Mouse (Mus musculus): ENCODE measurements around the gene Ftl1. TPM values are rescaled to one million over a fixed set of nuclear protein-coding genes. Genes with fewer than 3 reads are reported as not detected.
A peak's percentile ranks its signal among the peaks of the same experiment; 100 is the strongest.
"Not testable (repeated sequence)": the region's sequence is repeated elsewhere in the genome, so short reads cannot be mapped to it uniquely, and the experiment has no call there.

The Ftl1 gene
- polyA plus RNA-seq, 1 experiment from 2014 or later = 4,462 TPM

DNA sequence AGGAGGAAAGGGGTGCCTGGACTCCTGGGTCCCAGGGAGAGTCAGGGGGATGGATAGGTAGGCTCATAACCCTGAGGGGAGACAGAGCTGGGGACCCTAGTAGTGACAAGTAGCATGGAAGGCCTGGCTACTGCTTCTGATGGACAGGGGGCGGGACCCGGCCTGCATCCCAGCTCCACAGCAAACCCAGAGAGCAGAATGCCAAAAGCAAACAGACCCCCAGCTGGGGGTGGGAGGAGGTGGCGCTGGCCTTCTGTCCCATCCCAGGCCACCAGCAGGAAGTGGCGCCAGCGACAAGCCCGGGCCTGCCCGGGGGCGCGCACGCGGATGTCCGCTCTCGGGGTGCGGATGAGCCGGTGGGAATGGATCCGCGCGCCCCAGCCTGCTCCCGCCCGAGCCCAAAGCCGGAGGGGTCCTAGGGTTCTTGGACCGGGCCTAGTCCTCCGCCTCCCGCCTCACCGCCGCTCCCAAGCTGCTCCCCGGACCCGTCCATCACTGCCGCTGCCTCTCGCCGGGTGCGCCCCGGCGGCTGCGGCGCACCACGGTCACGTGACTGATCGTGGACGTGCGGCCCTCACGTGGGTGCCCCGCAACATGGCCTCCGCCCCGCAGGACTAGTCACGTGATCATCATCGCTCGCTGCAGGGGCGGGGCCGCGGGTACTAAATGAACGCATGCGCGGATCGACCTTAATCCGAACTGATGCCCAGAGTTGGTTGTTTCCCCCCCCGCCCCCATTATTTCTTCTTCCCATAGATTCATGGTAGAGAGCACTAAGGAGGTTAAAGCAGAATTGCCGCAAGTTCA is 6.8 kb upstream of the Ftl1 start, which contains the start of gene Bax:
Gene Bax, minus strand, starts transcription at position 616 of the 807 bp plus-strand sequence.
- WGBS = under 1% methylated on average over 57 of the region's 58 CpGs
- Histone ChIP-seq H3K9me3 (replicated peaks; ENCODE audit: control insufficient read depth, low read length) (no peaks in the 10 kb centered on the region), H3K4me3 (replicated peaks; ENCODE audit: low read length) (peak within 1 kb of the TSS; percentile 82), H3K4me1 (ENCODE audit: control insufficient read depth, insufficient read depth, low read length) (peaks cover 14% of the 10 kb centered on the region), H3K27me3 (ENCODE audit: control insufficient read depth, insufficient read depth, low read length) (no peaks in the 10 kb centered on the region), H3K9ac (ENCODE audit: low read length) (peak within 1 kb of the TSS; percentile 88), H3K36me3 (ENCODE audit: control insufficient read depth, insufficient read depth, low read length) (peaks cover 5% of the 10 kb centered on the region; the same call in 1 of the 2 replicates), H3K4me2 (ENCODE audit: low read depth, low read length) (peak within 1 kb of the TSS; percentile 86), H3K27ac (ENCODE audit: low read length) (peak within 1 kb of the TSS; percentile 4)
- peak; percentile 82 for ATAC-seq (ENCODE audit: insufficient read depth, low FRiP score)

DNA sequence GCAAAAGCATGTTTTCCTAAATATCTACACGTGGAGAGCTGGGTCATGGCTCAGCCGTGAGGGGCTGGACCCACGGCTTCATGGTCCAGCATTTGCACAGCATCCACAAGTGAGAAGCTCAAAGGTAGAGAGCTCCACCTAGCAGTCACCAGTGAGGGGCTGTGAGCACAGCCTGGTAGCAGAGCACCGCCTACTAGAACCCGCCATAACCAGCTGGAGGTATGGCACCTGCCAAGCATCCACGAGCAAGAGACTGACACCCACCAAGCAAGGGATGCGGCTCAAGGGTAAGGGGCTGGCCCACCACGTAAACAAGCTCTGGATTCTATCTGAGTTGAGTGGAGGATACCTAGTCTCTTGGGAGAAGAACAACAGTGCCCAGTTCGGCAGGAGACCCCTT is 5.9 kb upstream of the Ftl1 start:
- Histone ChIP-seq H3K36me3 (ENCODE audit: control insufficient read depth, insufficient read depth, low read length) (peaks cover 5% of the 10 kb centered on the region; the same call in 1 of the 2 replicates), H3K9me3 (replicated peaks; ENCODE audit: control insufficient read depth, low read length) (no peaks in the 10 kb centered on the region), H3K27ac (ENCODE audit: low read length) (no peak overlapping the region), H3K4me2 (ENCODE audit: low read depth, low read length) (peak overlapping the region; percentile 86), H3K4me1 (ENCODE audit: control insufficient read depth, insufficient read depth, low read length) (peaks cover 23% of the 10 kb centered on the region), H3K9ac (ENCODE audit: low read length) (peak overlapping the region; percentile 88; the same call in 1 of the 2 replicates), H3K4me3 (replicated peaks; ENCODE audit: low read length) (peak overlapping the region; percentile 82), H3K27me3 (ENCODE audit: control insufficient read depth, insufficient read depth, low read length) (no peaks in the 10 kb centered on the region)
- 68% methylated on average over 9 of the region's 9 CpGs for WGBS
- ATAC-seq (ENCODE audit: insufficient read depth, low FRiP score) = no peak

DNA sequence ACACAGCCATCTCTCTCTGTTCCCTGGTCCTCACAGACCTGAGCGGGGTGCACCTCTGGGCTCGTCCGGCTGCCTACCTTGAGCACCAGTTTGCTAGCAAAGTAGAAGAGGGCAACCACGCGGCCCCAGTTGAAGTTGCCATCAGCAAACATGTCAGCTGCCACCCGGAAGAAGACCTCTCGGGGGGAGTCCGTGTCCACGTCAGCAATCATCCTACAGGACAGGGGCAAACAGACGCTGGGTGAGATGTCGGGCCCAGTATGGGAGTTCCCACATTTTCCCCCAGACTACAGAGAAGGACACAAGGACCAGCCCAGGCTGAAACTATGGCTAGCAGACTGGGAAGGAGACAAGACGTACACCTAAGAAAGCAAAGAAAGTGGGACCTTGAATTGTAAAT is 5.4 kb upstream of the Ftl1 start:
- Histone ChIP-seq H3K36me3 (ENCODE audit: control insufficient read depth, insufficient read depth, low read length) (peaks cover 5% of the 10 kb centered on the region; the same call in 1 of the 2 replicates), H3K9me3 (replicated peaks; ENCODE audit: control insufficient read depth, low read length) (no peaks in the 10 kb centered on the region), H3K4me2 (ENCODE audit: low read depth, low read length) (no peak overlapping the region), H3K9ac (ENCODE audit: low read length) (no peak overlapping the region), H3K27ac (ENCODE audit: low read length) (no peak overlapping the region), H3K27me3 (ENCODE audit: control insufficient read depth, insufficient read depth, low read length) (no peaks in the 10 kb centered on the region), H3K4me1 (ENCODE audit: control insufficient read depth, insufficient read depth, low read length) (peaks cover 27% of the 10 kb centered on the region), H3K4me3 (replicated peaks; ENCODE audit: low read length) (no peak overlapping the region)
- no peak for ATAC-seq (ENCODE audit: insufficient read depth, low FRiP score)
- 91% methylated on average over 12 of the region's 12 CpGs for WGBS

DNA sequence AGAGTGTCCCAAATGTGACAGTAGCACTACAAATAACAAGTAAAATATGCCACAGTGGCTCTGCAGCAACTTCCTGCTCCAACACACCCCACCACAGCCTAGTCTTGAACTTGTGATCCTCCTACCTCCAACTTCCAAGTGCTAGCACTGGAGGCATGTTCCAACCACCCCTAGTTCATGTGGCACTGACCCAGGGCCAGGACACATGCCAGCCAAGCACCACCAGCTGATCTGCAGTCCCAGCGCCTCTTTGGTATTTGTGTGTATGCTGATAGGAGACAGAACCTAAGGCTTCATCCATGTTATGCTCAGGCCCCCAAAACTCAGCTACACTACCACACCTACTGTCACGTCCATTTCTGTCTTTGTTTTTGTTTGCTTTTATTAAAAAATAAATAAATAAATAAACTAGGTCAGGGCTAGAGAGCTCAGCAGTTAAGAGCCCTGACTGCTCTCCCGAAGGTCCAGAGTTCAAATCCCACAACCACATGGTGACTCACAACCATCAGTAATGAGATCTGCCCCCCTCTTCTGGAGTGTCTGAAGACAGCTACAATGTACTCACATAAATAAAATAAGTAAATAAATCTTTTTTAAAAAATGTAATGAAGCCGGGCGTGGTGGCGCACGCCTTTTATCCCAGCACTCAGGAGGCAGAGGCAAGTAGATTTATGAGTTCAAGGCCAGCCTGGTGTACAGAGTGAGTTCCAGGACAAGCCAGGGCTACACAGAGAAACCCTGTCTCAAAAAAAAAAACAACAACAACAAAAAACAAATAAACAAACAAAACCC is 4.5 kb upstream of the Ftl1 start:
- Histone ChIP-seq H3K36me3 (ENCODE audit: control insufficient read depth, insufficient read depth, low read length) (peaks cover 5% of the 10 kb centered on the region; the same call in 1 of the 2 replicates), H3K4me1 (ENCODE audit: control insufficient read depth, insufficient read depth, low read length) (peaks cover 29% of the 10 kb centered on the region), H3K4me2 (ENCODE audit: low read depth, low read length) (no peak overlapping the region), H3K9me3 (replicated peaks; ENCODE audit: control insufficient read depth, low read length) (no peaks in the 10 kb centered on the region), H3K4me3 (replicated peaks; ENCODE audit: low read length) (no peak overlapping the region), H3K9ac (ENCODE audit: low read length) (no peak overlapping the region), H3K27me3 (ENCODE audit: control insufficient read depth, insufficient read depth, low read length) (no peaks in the 10 kb centered on the region), H3K27ac (ENCODE audit: low read length) (no peak overlapping the region)
- ATAC-seq (ENCODE audit: insufficient read depth, low FRiP score) = no peak
- WGBS = 92% methylated on average over 7 of the region's 7 CpGs

DNA sequence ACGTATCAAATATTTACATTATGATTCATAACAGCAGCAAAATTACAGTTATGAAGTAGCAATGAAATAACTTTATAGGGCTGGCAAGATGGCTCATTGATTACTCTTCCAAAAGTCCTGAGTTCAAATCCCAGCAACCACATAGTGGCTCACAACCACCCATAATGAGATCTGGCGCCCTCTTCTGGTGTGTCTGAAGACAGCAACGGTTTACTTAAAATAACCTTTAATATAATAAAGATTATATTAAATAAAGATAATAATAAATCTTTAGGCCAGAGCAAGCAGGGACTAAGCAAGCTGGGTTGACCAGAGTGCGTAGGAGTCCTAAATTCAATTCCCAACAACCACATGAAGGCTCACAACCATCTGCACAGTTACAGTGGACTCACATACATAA is 3.2 kb upstream of the Ftl1 start:
- H3K4me2 ChIP-seq (ENCODE audit: low read depth, low read length); H3K27ac ChIP-seq (ENCODE audit: low read length); H3K4me3 ChIP-seq (replicated peaks; ENCODE audit: low read length); ATAC-seq (ENCODE audit: insufficient read depth, low FRiP score); H3K36me3 ChIP-seq (ENCODE audit: control insufficient read depth, insufficient read depth, low read length); H3K9me3 ChIP-seq (replicated peaks; ENCODE audit: control insufficient read depth, low read length); H3K9ac ChIP-seq (ENCODE audit: low read length); H3K27me3 ChIP-seq (ENCODE audit: control insufficient read depth, insufficient read depth, low read length): not testable (repeated sequence)
- peaks cover 34% of the 10 kb centered on the region for H3K4me1 ChIP-seq (ENCODE audit: control insufficient read depth, insufficient read depth, low read length)
- WGBS = 77% methylated on average over 4 of the region's 4 CpGs

DNA sequence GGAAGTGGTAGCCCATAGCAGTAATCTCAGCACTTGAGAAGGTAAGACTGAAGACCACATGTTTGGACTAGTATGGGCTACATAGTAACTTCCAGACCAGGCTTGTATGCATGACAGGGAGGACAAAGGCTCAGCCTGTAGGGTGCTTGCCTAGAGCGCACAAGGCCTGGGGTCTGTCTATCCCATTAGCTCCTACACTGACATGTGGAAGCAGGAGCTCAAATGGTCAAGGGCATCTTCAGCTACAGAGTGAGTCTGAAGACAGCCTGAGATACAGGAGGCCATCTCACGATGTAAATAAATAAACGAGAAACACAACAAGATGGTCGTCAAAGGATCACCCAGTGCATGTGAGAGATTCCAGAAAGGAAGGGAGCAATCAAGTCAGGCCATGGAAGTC is 2.6 kb upstream of the Ftl1 start:
- H3K36me3 ChIP-seq (ENCODE audit: control insufficient read depth, insufficient read depth, low read length) = peaks cover 8% of the 10 kb centered on the region; the same call in 1 of the 2 replicates
- no peak for ATAC-seq (ENCODE audit: insufficient read depth, low FRiP score)
- no peak overlapping the region for H3K27ac ChIP-seq (ENCODE audit: low read length)
- WGBS = 84% methylated on average over 4 of the region's 4 CpGs
- H3K27me3 ChIP-seq (ENCODE audit: control insufficient read depth, insufficient read depth, low read length) = no peaks in the 10 kb centered on the region
- peaks cover 39% of the 10 kb centered on the region for H3K4me1 ChIP-seq (ENCODE audit: control insufficient read depth, insufficient read depth, low read length)
- no peak overlapping the region for H3K4me3 ChIP-seq (replicated peaks; ENCODE audit: low read length)
- no peaks in the 10 kb centered on the region for H3K9me3 ChIP-seq (replicated peaks; ENCODE audit: control insufficient read depth, low read length)
- no peak overlapping the region for H3K9ac ChIP-seq (ENCODE audit: low read length)
- H3K4me2 ChIP-seq (ENCODE audit: low read depth, low read length) = no peak overlapping the region

DNA sequence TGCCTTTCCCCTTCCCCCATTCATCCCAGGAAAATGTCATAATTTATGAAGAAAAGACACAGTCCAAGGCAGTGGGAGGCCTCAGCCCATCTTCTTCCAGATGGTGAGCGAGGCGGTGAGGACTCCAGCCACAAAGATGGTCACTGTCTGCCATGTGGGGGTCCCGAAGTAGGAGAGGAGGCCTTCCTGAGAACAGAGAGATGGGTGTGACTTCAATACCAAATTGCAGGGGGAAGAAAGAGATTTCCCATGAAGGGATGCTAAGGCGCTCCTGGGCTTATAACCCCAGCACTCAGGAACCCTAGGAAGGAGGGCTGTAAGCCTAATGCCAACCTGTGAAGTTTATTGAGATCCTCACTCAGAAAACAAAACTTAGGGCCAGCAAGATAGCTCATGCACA is 2.1 kb upstream of the Ftl1 start:
- no peaks in the 10 kb centered on the region for H3K27me3 ChIP-seq (ENCODE audit: control insufficient read depth, insufficient read depth, low read length)
- H3K4me3 ChIP-seq (replicated peaks; ENCODE audit: low read length) = no peak overlapping the region
- H3K4me1 ChIP-seq (ENCODE audit: control insufficient read depth, insufficient read depth, low read length) = peaks cover 38% of the 10 kb centered on the region
- H3K36me3 ChIP-seq (ENCODE audit: control insufficient read depth, insufficient read depth, low read length) = peaks cover 8% of the 10 kb centered on the region; the same call in 1 of the 2 replicates
- H3K9ac ChIP-seq (ENCODE audit: low read length) = no peak overlapping the region
- H3K9me3 ChIP-seq (replicated peaks; ENCODE audit: control insufficient read depth, low read length) = no peaks in the 10 kb centered on the region
- H3K27ac ChIP-seq (ENCODE audit: low read length) = peak overlapping the region; percentile 93
- 83% methylated on average over 4 of the region's 4 CpGs for WGBS
- no peak overlapping the region for H3K4me2 ChIP-seq (ENCODE audit: low read depth, low read length)
- no peak for ATAC-seq (ENCODE audit: insufficient read depth, low FRiP score)

DNA sequence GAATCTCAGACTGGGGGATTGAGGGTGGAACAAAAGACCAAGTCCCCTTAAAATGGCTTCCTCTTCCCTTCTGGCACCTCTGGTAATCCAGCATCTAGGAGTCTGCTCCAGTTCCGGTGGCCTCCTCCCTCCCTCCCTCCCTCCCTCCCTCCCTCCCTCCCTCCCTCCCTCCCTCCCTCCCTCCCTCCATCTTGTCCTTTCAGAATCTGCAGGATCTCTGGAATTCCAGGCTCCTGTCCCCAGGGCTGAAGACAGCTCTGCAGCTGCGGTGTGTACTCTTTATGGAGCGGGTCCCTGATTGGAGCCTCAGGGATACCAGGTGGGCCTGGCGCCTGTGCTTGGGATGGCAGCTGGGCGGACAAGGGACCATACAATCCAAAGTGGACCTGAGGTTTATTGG is 1.6 kb upstream of the Ftl1 start:
- Histone ChIP-seq H3K9ac (ENCODE audit: low read length) (peak overlapping the region; percentile 76), H3K4me3 (replicated peaks; ENCODE audit: low read length) (no peak overlapping the region), H3K4me2 (ENCODE audit: low read depth, low read length) (peak overlapping the region; percentile 70), H3K9me3 (replicated peaks; ENCODE audit: control insufficient read depth, low read length) (no peaks in the 10 kb centered on the region), H3K27ac (ENCODE audit: low read length) (peak overlapping the region; percentile 93), H3K36me3 (ENCODE audit: control insufficient read depth, insufficient read depth, low read length) (peaks cover 8% of the 10 kb centered on the region; the same call in 1 of the 2 replicates), H3K4me1 (ENCODE audit: control insufficient read depth, insufficient read depth, low read length) (peaks cover 38% of the 10 kb centered on the region), H3K27me3 (ENCODE audit: control insufficient read depth, insufficient read depth, low read length) (no peaks in the 10 kb centered on the region)
- ATAC-seq (ENCODE audit: insufficient read depth, low FRiP score) = no peak
- WGBS = 54% methylated on average over 5 of the region's 5 CpGs

DNA sequence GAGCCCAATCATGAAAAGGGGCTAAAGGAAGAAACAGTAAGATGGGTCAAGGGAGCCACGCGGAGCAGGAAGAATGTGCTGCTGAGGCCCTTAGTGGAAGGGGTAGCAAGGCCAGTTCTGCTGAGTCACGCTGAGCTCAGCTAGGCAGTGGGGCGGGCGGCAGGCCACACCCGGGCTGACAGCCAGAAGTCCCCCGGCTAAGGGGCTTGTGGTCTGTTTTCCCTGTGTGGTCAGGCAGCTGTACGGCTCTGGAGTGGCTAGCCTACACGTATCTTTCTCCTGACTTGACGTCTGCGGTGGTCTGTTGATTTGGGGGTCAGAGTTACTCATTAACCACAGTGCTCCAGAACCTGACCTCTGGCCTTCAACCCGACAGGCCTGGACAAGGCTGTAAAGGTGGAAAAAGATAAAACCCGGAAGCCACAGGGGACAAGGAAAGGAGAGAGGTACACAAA is 1.2 kb upstream of the Ftl1 start:
- Histone ChIP-seq H3K9me3 (replicated peaks; ENCODE audit: control insufficient read depth, low read length) (no peaks in the 10 kb centered on the region), H3K4me1 (ENCODE audit: control insufficient read depth, insufficient read depth, low read length) (peaks cover 36% of the 10 kb centered on the region), H3K4me3 (replicated peaks; ENCODE audit: low read length) (peak overlapping the region; percentile 12), H3K27ac (ENCODE audit: low read length) (peak overlapping the region; percentile 93), H3K9ac (ENCODE audit: low read length) (peak overlapping the region; percentile 76), H3K4me2 (ENCODE audit: low read depth, low read length) (peak overlapping the region; percentile 70), H3K36me3 (ENCODE audit: control insufficient read depth, insufficient read depth, low read length) (peaks cover 8% of the 10 kb centered on the region; the same call in 1 of the 2 replicates), H3K27me3 (ENCODE audit: control insufficient read depth, insufficient read depth, low read length) (no peaks in the 10 kb centered on the region)
- WGBS = 11% methylated on average over 13 of the region's 13 CpGs
- peak; percentile 42; the same call in 1 of the 2 replicates for ATAC-seq (ENCODE audit: insufficient read depth, low FRiP score)

Measured in stomach, embryonic 16.5 days (tissue).